Mouse (Mus musculus): ENCODE measurements around the gene Fastkd3.

Fastkd3 gene

DNA sequence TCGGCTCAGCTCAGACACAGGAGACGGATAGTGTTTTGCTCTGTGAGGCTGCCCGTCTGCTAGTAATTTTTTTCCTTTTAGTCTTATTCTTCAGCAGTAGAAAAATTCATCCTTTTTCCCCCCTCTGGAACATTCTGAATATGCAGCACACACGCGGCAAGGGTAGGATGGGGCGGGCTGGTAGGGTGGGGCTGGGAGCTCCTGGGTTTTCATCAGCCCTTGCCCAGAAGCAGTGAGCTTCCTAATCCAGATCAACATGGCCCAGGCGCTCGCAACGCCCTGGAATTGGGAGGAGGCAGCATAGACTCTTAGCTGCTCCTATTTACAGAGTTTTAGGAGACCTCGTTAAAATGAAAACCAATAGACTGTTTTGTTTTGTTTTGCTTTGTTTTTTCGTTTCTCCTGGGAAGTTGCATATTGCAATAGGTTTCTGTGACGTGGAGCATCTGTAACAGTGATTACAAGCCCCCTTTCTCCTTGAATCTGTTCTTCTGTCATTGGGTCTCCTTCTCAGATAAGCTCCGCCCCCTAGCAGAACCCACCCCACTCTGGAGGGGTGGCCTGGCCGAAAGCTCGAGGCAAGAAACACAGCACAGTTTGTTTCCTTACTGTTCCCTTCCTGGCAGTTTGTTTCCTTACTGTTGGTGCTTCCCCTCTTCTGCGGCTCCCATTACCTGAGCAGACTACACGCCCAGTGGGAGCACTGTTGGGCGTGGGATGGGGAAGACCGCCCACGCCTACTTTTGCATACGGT, 25.8 kb downstream of the Fastkd3 start:
- DNase-seq (ENCODE audit: low spot score) = no peak

- DNase-seq (ENCODE audit: low spot score) = no peak
These were observed 40.8 kb downstream of the Fastkd3 start for GRCm38 (mm10) chr13:68622792-68623191.

DNA sequence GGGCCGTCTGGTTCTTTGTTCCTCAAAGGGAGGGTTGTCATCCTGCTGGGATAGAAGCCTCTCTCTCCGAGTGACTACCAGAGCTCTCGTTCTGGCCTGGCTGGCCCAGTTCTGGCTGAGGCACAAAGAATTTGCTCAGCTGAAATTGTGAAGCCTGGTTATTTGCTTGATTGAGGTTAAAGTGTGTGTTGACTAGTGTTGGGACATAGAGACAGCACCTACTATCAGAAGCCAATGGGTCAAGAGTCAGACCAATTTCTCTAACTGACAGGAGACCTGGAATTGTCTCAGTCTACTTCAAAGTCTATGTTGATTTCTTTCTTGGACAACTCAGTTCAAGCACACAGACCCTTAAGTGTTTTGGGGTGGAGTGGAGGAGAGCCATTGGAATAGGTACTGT, 45.0 kb downstream of the Fastkd3 start:
- DNase-seq (ENCODE audit: low spot score) = no peak
